Mouse (Mus musculus) myocyte (in vitro differentiated cells): ENCODE results near the gene Myt1l.

Source experiments
- CEBPB ChIP-seq: IDR thresholded peaks from 2 replicates; pipeline ENCODE4 v1.6.1; 2011; ENCODE audit warnings: mild to moderate bottlenecking, moderate library complexity; ENCODE audit not compliant: poor library complexity, insufficient read depth, severe bottlenecking
- E2F4 ChIP-seq: IDR thresholded peaks from one replicate; pipeline ENCODE4 v1.6.1; 2011; ENCODE audit warnings: mild to moderate bottlenecking, control low read depth, moderate library complexity; ENCODE audit not compliant: insufficient read depth
- MAX ChIP-seq: IDR thresholded peaks from one replicate; pipeline ENCODE4 v1.6.1; 2011; ENCODE audit warnings: low read depth, mild to moderate bottlenecking, control low read depth
- MYOD1 ChIP-seq, 3 experiments: IDR thresholded peaks; one replicate each; pipeline ENCODE4 v1.6.1; 2011; ENCODE audit warnings: control low read depth in 2 of 3, low read depth in 2 of 3, mild to moderate bottlenecking in 2 of 3, moderate library complexity in 1 of 3; ENCODE audit not compliant: insufficient read length in 2 of 3, control insufficient read depth in 1 of 3
- POLR2A ChIP-seq: IDR thresholded peaks from one replicate; pipeline ENCODE4 v1.6.1; 2011; ENCODE audit warnings: low read depth, mild to moderate bottlenecking, control low read depth, moderate library complexity; ENCODE audit not compliant: insufficient read length
- POLR2AphosphoS2 ChIP-seq: IDR thresholded peaks from one replicate; pipeline ENCODE4 v1.6.1; 2011; ENCODE audit warnings: low read depth, control low read depth; ENCODE audit not compliant: insufficient read length
- TCF12 ChIP-seq: IDR thresholded peaks from one replicate; pipeline ENCODE4 v1.6.1; 2011; ENCODE audit warnings: mild to moderate bottlenecking, control low read depth; ENCODE audit not compliant: poor library complexity, insufficient read depth, severe bottlenecking
- TCF3 ChIP-seq: IDR thresholded peaks from one replicate; pipeline ENCODE4 v1.6.1; 2011; ENCODE audit warnings: low read depth, control low read depth; ENCODE audit not compliant: insufficient read length
- USF1 ChIP-seq: IDR thresholded peaks from one replicate; pipeline ENCODE4 v1.6.1; 2011; ENCODE audit warnings: low read depth, mild to moderate bottlenecking, control low read depth, moderate library complexity

DNA sequence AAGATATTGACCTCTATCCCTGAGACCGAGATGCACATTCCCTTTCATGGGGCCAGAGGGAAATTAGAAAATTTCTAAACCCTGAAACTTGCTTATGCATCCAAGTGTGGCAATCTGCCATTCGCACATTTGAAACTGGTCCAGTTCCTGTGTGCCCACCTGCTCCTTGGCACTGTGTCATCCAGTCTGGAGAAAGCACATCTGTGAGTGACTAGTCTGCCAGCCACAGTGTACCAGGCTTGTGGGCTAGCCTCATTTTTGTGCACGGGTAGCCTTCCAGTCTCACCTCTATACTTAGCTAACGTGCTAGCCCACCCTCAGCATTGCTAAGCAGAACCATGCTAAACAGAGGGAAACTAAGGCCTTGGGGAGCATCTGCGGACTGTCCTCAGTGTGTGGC is 356.2 kb downstream of the Myt1l start:
- TF ChIP-seq POLR2A (no peak), POLR2AphosphoS2 (no peak), MYOD1 (IDR thresholded peaks at IDR 0.05; ENCODE audit: control insufficient read depth in 1 of 3, insufficient read length in 2 of 3, low read depth in 2 of 3) (no peak), MAX (no peak), TCF3 (no peak), E2F4 (no peak), TCF12 (no peak), CEBPB (no peak), USF1 (no peak)
